Mouse (Mus musculus): ENCODE measurements around the gene Ly86. TPM values are rescaled to one million over a fixed set of nuclear protein-coding genes. Genes with fewer than 3 reads are reported as not detected.
A peak's percentile ranks its signal among the peaks of the same experiment; 100 is the strongest.

Gene Ly86
- polyA plus RNA-seq, 1 experiment from 2014 or later = 7.3 TPM

GRCm38 (mm10) chr13:37312222-37312928 is 32.6 kb upstream of the Ly86 start:
- Histone ChIP-seq H3K9ac (ENCODE audit: low read length) (peak overlapping the region; percentile 71), H3K4me3 (ENCODE audit: low read length) (peak overlapping the region; percentile 51), H3K27ac (ENCODE audit: low read length) (no peak overlapping the region), H3K27me3 (ENCODE audit: control insufficient read depth, insufficient read depth, low read length) (peaks cover 10% of the 10 kb centered on the region; the same call in 1 of the 2 replicates), H3K4me1 (ENCODE audit: control insufficient read depth, insufficient read depth, low read length) (peaks cover 2% of the 10 kb centered on the region; the same call in 1 of the 2 replicates), H3K4me2 (ENCODE audit: low read depth, low read length) (peak overlapping the region; percentile 85), H3K9me3 (replicated peaks; ENCODE audit: control insufficient read depth, low read length) (no peaks in the 10 kb centered on the region), H3K36me3 (ENCODE audit: control insufficient read depth, insufficient read depth) (no peaks in the 10 kb centered on the region)
- 2% methylated on average over 25 of the region's 25 CpGs for WGBS
- peak; percentile 91 for ATAC-seq (replicated peaks; ENCODE audit: extremely low read depth, insufficient read depth, low FRiP score)

DNA sequence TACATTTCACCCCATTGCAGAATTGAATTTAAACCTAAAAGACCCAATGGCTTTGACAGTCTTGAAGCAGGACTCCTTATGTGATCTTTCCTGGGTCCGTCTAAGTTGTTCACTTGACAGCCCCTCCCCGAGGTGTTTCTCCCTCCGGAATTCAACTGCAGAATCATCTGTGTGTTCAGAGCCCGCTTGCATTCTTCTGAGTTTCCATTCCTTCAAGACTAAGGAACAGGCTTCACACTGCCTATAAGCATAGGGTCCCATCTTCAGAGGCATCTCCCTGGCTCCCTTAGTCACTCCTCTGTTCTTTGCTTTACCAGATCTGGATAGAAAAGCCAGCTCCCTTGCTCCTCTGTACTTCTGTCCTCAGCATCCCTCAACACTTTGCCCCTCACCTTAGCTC is 32.1 kb upstream of the Ly86 start:
- H3K36me3 ChIP-seq (ENCODE audit: control insufficient read depth, insufficient read depth) = no peaks in the 10 kb centered on the region
- WGBS = 20% methylated on average over 4 of the region's 4 CpGs
- no peak overlapping the region for H3K4me3 ChIP-seq (ENCODE audit: low read length)
- no peak overlapping the region for H3K27ac ChIP-seq (ENCODE audit: low read length)
- H3K27me3 ChIP-seq (ENCODE audit: control insufficient read depth, insufficient read depth, low read length) = peaks cover 10% of the 10 kb centered on the region; the same call in 1 of the 2 replicates
- no peak overlapping the region for H3K9ac ChIP-seq (ENCODE audit: low read length)
- no peak overlapping the region for H3K4me2 ChIP-seq (ENCODE audit: low read depth, low read length)
- peaks cover 2% of the 10 kb centered on the region; the same call in 1 of the 2 replicates for H3K4me1 ChIP-seq (ENCODE audit: control insufficient read depth, insufficient read depth, low read length)
- ATAC-seq (replicated peaks; ENCODE audit: extremely low read depth, insufficient read depth, low FRiP score) = no peak
- no peaks in the 10 kb centered on the region for H3K9me3 ChIP-seq (replicated peaks; ENCODE audit: control insufficient read depth, low read length)

GRCm38 (mm10) chr13:37325504-37325903 is 19.5 kb upstream of the Ly86 start:
- Histone ChIP-seq H3K27ac (ENCODE audit: low read length) (no peak overlapping the region), H3K4me2 (ENCODE audit: low read depth, low read length) (no peak overlapping the region), H3K4me3 (ENCODE audit: low read length) (no peak overlapping the region), H3K9me3 (replicated peaks; ENCODE audit: control insufficient read depth, low read length) (no peaks in the 10 kb centered on the region), H3K27me3 (ENCODE audit: control insufficient read depth, insufficient read depth, low read length) (no peaks in the 10 kb centered on the region), H3K36me3 (ENCODE audit: control insufficient read depth, insufficient read depth) (no peaks in the 10 kb centered on the region), H3K9ac (ENCODE audit: low read length) (no peak overlapping the region), H3K4me1 (ENCODE audit: control insufficient read depth, insufficient read depth, low read length) (no peaks in the 10 kb centered on the region)
- 79% methylated on average over 3 of the region's 3 CpGs for WGBS
- ATAC-seq (replicated peaks; ENCODE audit: extremely low read depth, insufficient read depth, low FRiP score) = no peak

GRCm38 (mm10) chr13:37329747-37330146 is 15.3 kb upstream of the Ly86 start:
- no peak overlapping the region for H3K27ac ChIP-seq (ENCODE audit: low read length)
- no peak overlapping the region for H3K4me2 ChIP-seq (ENCODE audit: low read depth, low read length)
- WGBS = 45% methylated on average over 8 of the region's 8 CpGs
- no peak for ATAC-seq (replicated peaks; ENCODE audit: extremely low read depth, insufficient read depth, low FRiP score)
- H3K27me3 ChIP-seq (ENCODE audit: control insufficient read depth, insufficient read depth, low read length) = no peaks in the 10 kb centered on the region
- H3K36me3 ChIP-seq (ENCODE audit: control insufficient read depth, insufficient read depth) = no peaks in the 10 kb centered on the region
- H3K4me1 ChIP-seq (ENCODE audit: control insufficient read depth, insufficient read depth, low read length) = no peaks in the 10 kb centered on the region
- no peak overlapping the region for H3K4me3 ChIP-seq (ENCODE audit: low read length)
- no peaks in the 10 kb centered on the region for H3K9me3 ChIP-seq (replicated peaks; ENCODE audit: control insufficient read depth, low read length)
- no peak overlapping the region for H3K9ac ChIP-seq (ENCODE audit: low read length)

DNA sequence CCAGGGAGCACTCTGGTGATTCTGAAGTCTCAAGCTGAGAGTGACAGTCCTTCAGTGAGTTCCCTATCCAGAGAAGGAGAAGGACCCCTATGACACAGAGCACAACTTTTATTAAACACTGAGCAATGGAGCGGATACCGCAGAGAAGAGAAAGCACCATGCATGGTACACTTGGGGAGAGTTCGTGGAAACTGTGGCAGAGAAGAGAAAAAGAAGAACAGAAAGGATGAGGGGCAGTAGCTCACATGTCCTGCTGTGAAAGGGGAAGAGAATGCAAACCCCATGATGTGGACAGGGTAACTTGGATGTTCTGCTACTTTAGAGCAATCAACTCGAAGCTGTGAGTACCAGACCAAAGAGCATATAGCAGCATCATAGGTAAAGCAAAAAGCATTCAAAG is 14.0 kb upstream of the Ly86 start:
- 78% methylated on average over 4 of the region's 4 CpGs for WGBS
- no peaks in the 10 kb centered on the region for H3K4me1 ChIP-seq (ENCODE audit: control insufficient read depth, insufficient read depth, low read length)
- H3K27ac ChIP-seq (ENCODE audit: low read length) = no peak overlapping the region
- H3K4me3 ChIP-seq (ENCODE audit: low read length) = no peak overlapping the region
- H3K36me3 ChIP-seq (ENCODE audit: control insufficient read depth, insufficient read depth) = no peaks in the 10 kb centered on the region
- no peaks in the 10 kb centered on the region for H3K9me3 ChIP-seq (replicated peaks; ENCODE audit: control insufficient read depth, low read length)
- no peak overlapping the region for H3K9ac ChIP-seq (ENCODE audit: low read length)
- H3K27me3 ChIP-seq (ENCODE audit: control insufficient read depth, insufficient read depth, low read length) = no peaks in the 10 kb centered on the region
- ATAC-seq (replicated peaks; ENCODE audit: extremely low read depth, insufficient read depth, low FRiP score) = no peak
- H3K4me2 ChIP-seq (ENCODE audit: low read depth, low read length) = no peak overlapping the region

- no peaks in the 10 kb centered on the region for H3K36me3 ChIP-seq (ENCODE audit: control insufficient read depth, insufficient read depth)
- no peak overlapping the region for H3K9ac ChIP-seq (ENCODE audit: low read length)
- ATAC-seq (replicated peaks; ENCODE audit: extremely low read depth, insufficient read depth, low FRiP score) = no peak
- 80% methylated on average over 4 of the region's 4 CpGs for WGBS
- no peak overlapping the region for H3K27ac ChIP-seq (ENCODE audit: low read length)
- H3K4me1 ChIP-seq (ENCODE audit: control insufficient read depth, insufficient read depth, low read length) = no peaks in the 10 kb centered on the region; the same call in 1 of the 2 replicates
- H3K27me3 ChIP-seq (ENCODE audit: control insufficient read depth, insufficient read depth, low read length) = no peaks in the 10 kb centered on the region
- H3K9me3 ChIP-seq (replicated peaks; ENCODE audit: control insufficient read depth, low read length) = no peaks in the 10 kb centered on the region
- no peak overlapping the region for H3K4me3 ChIP-seq (ENCODE audit: low read length)
- no peak overlapping the region for H3K4me2 ChIP-seq (ENCODE audit: low read depth, low read length)
Observed at GRCm38 (mm10) chr13:37332779-37333543, 12.0 kb upstream of the Ly86 start.

GRCm38 (mm10) chr13:37333544-37333870 is 11.5 kb upstream of the Ly86 start:
- WGBS = 46% methylated on average over 1 of the region's 1 CpGs
- ATAC-seq (replicated peaks; ENCODE audit: extremely low read depth, insufficient read depth, low FRiP score) = no peak

GRCm38 (mm10) chr13:37337269-37337668 is 7.7 kb upstream of the Ly86 start:
- H3K4me1 ChIP-seq (ENCODE audit: control insufficient read depth, insufficient read depth, low read length) = peaks cover 2% of the 10 kb centered on the region; the same call in 1 of the 2 replicates
- WGBS = 75% methylated on average over 4 of the region's 4 CpGs
- no peak overlapping the region for H3K9ac ChIP-seq (ENCODE audit: low read length)
- H3K27me3 ChIP-seq (ENCODE audit: control insufficient read depth, insufficient read depth, low read length) = no peaks in the 10 kb centered on the region
- H3K4me3 ChIP-seq (ENCODE audit: low read length) = no peak overlapping the region
- H3K36me3 ChIP-seq (ENCODE audit: control insufficient read depth, insufficient read depth) = no peaks in the 10 kb centered on the region
- ATAC-seq (replicated peaks; ENCODE audit: extremely low read depth, insufficient read depth, low FRiP score) = no peak
- no peak overlapping the region for H3K4me2 ChIP-seq (ENCODE audit: low read depth, low read length)
- H3K9me3 ChIP-seq (replicated peaks; ENCODE audit: control insufficient read depth, low read length) = no peaks in the 10 kb centered on the region
- H3K27ac ChIP-seq (ENCODE audit: low read length) = no peak overlapping the region

More at GRCm38 (mm10) chr13:37333544-37333870, 11.5 kb upstream of the Ly86 start:
- no peaks in the 10 kb centered on the region for H3K9me3 ChIP-seq (replicated peaks; ENCODE audit: control insufficient read depth, low read length)
- no peaks in the 10 kb centered on the region for H3K27me3 ChIP-seq (ENCODE audit: control insufficient read depth, insufficient read depth, low read length)
- no peak overlapping the region for H3K4me3 ChIP-seq (ENCODE audit: low read length)
- no peak overlapping the region for H3K4me2 ChIP-seq (ENCODE audit: low read depth, low read length)
- H3K36me3 ChIP-seq (ENCODE audit: control insufficient read depth, insufficient read depth) = no peaks in the 10 kb centered on the region
- peaks cover 2% of the 10 kb centered on the region; the same call in 1 of the 2 replicates for H3K4me1 ChIP-seq (ENCODE audit: control insufficient read depth, insufficient read depth, low read length)
- H3K9ac ChIP-seq (ENCODE audit: low read length) = no peak overlapping the region
- no peak overlapping the region for H3K27ac ChIP-seq (ENCODE audit: low read length)

GRCm38 (mm10) chr13:37337871-37338270 is 7.1 kb upstream of the Ly86 start:
- no peak overlapping the region for H3K4me2 ChIP-seq (ENCODE audit: low read depth, low read length)
- H3K9ac ChIP-seq (ENCODE audit: low read length) = no peak overlapping the region
- ATAC-seq (replicated peaks; ENCODE audit: extremely low read depth, insufficient read depth, low FRiP score) = no peak
- H3K27me3 ChIP-seq (ENCODE audit: control insufficient read depth, insufficient read depth, low read length) = no peaks in the 10 kb centered on the region
- H3K9me3 ChIP-seq (replicated peaks; ENCODE audit: control insufficient read depth, low read length) = no peaks in the 10 kb centered on the region
- H3K4me3 ChIP-seq (ENCODE audit: low read length) = no peak overlapping the region
- peaks cover 2% of the 10 kb centered on the region; the same call in 1 of the 2 replicates for H3K4me1 ChIP-seq (ENCODE audit: control insufficient read depth, insufficient read depth, low read length)
- no peak overlapping the region for H3K27ac ChIP-seq (ENCODE audit: low read length)
- 48% methylated on average over 7 of the region's 7 CpGs for WGBS
- H3K36me3 ChIP-seq (ENCODE audit: control insufficient read depth, insufficient read depth) = no peaks in the 10 kb centered on the region
